Mouse (Mus musculus) CH12.LX (cell line): ENCODE results near the gene Sap18b. TPM values are rescaled to one million over a fixed set of nuclear protein-coding genes. Genes with fewer than 3 reads are reported as not detected.
A peak's percentile ranks its signal among the peaks of the same experiment; 100 is the strongest.

ENCODE experiments used
- DNase-seq: peaks from one replicate; pipeline ENCODE4 v3.0.0-alpha.2; 2013; ENCODE audit errors: extremely low read depth
- H3K27ac ChIP-seq: 2 replicates; pipeline ENCODE4 v1.5.1; 2012; ENCODE audit warnings: low read depth, mild to moderate bottlenecking, control low read depth, moderate library complexity; ENCODE audit not compliant: insufficient read depth
- H3K27me3 ChIP-seq: replicated peaks from 2 replicates; pipeline ENCODE3; 2012; ENCODE audit warnings: inconsistent platforms
- H3K36me3 ChIP-seq, 2 experiments: replicated peaks in 1 of 2; 2 replicates each; pipeline versions ENCODE3 to v1.6.1; 2012; ENCODE audit warnings: inconsistent platforms in 1 of 2, low read length in 1 of 2, mild to moderate bottlenecking in 1 of 2, mixed read lengths in 1 of 2, moderate library complexity in 1 of 2; ENCODE audit not compliant: control insufficient read depth in 1 of 2, insufficient read depth in 1 of 2
- H3K4me1 ChIP-seq, 2 experiments: 2 replicates each; pipeline ENCODE4 v1.6.1; 2012; ENCODE audit warnings: inconsistent platforms in 1 of 2, moderate library complexity in 1 of 2; ENCODE audit not compliant: insufficient read depth in 2 of 2, control insufficient read depth in 1 of 2
- H3K4me2 ChIP-seq: 2 replicates; pipeline ENCODE4 v1.6.1; 2012; ENCODE audit warnings: low read depth, mild to moderate bottlenecking, control low read depth; ENCODE audit not compliant: poor library complexity, insufficient read depth, severe bottlenecking
- H3K4me3 ChIP-seq, 3 experiments: fragments of 150-350 bp in 1 of 3; sonication (generic) in 1 of 3; replicated peaks in 1 of 3; 2 replicates each; pipeline versions ENCODE3 to v1.5.1; 2011 to 2012; ENCODE audit warnings: low read depth in 2 of 3, low read length in 2 of 3, mild to moderate bottlenecking in 2 of 3, moderate library complexity in 2 of 3, control low read depth in 1 of 3, improper control_type of control experiment in 1 of 3, inconsistent platforms in 1 of 3, mixed read lengths in 1 of 3; ENCODE audit not compliant: poor library complexity in 1 of 3
- H3K79me2 ChIP-seq: replicated peaks from 2 replicates; pipeline ENCODE4 v1.6.1; 2012; ENCODE audit warnings: mild to moderate bottlenecking, moderate library complexity; ENCODE audit not compliant: control insufficient read depth, poor library complexity, insufficient read depth, severe bottlenecking; ENCODE audit errors: extremely low read depth
- H3K9ac ChIP-seq: 2 replicates; pipeline ENCODE4 v1.6.1; 2012; ENCODE audit warnings: low read depth, mild to moderate bottlenecking, control low read depth, moderate library complexity; ENCODE audit not compliant: insufficient read depth
- H3K9me3 ChIP-seq: replicated peaks from 2 replicates; pipeline ENCODE3; 2012; ENCODE audit warnings: low read length, inconsistent platforms, mixed read lengths
- BHLHE40 ChIP-seq: IDR thresholded peaks from 2 replicates; pipeline ENCODE4 v1.6.1; 2011; ENCODE audit warnings: mild to moderate bottlenecking, low read depth, low read length, improper control_type of control experiment
- CHD1 ChIP-seq: IDR thresholded peaks from 2 replicates; pipeline ENCODE4 v1.6.1; 2012; ENCODE audit warnings: low read depth, low read length, improper control_type of control experiment, inconsistent platforms
- CHD2 ChIP-seq: IDR thresholded peaks from 2 replicates; pipeline ENCODE4 v1.6.1; 2011; ENCODE audit warnings: low read length, improper control_type of control experiment
- ELF1 ChIP-seq: IDR thresholded peaks from 2 replicates; pipeline ENCODE4 v1.6.1; 2014; ENCODE audit warnings: low read depth, mild to moderate bottlenecking, inconsistent platforms, low read length, improper control_type of control experiment
- ETS1 ChIP-seq: conservative IDR thresholded peaks from 2 replicates; pipeline ENCODE4 v1.6.1; 2012; ENCODE audit warnings: low read depth, mild to moderate bottlenecking, inconsistent platforms, low read length, improper control_type of control experiment, moderate library complexity
- GABPA ChIP-seq: IDR thresholded peaks from 2 replicates; pipeline ENCODE4 v1.6.1; 2012; ENCODE audit warnings: low read depth, low read length, improper control_type of control experiment, inconsistent platforms; ENCODE audit not compliant: insufficient replicate concordance
- IRF4 ChIP-seq: IDR thresholded peaks from 2 replicates; pipeline ENCODE4 v1.6.1; 2014; ENCODE audit warnings: low read depth, mild to moderate bottlenecking, inconsistent platforms, low read length, improper control_type of control experiment
- JUND ChIP-seq: conservative IDR thresholded peaks from 2 replicates; pipeline ENCODE4 v1.6.1; 2011; ENCODE audit warnings: low read depth, low read length, improper control_type of control experiment
- MAFK ChIP-seq: IDR thresholded peaks from 2 replicates; pipeline ENCODE4 v1.6.1; 2011; ENCODE audit warnings: low read length, improper control_type of control experiment; ENCODE audit not compliant: insufficient replicate concordance
- MAX ChIP-seq: IDR thresholded peaks from 2 replicates; pipeline ENCODE4 v1.6.1; 2011; ENCODE audit warnings: low read length, improper control_type of control experiment
- MAZ ChIP-seq: IDR thresholded peaks from 2 replicates; pipeline ENCODE4 v1.6.1; 2012; ENCODE audit warnings: low read depth, mild to moderate bottlenecking, inconsistent platforms, low read length, improper control_type of control experiment, moderate library complexity
- MEF2A ChIP-seq: IDR thresholded peaks from 2 replicates; pipeline ENCODE4 v1.6.1; 2014; ENCODE audit warnings: low read depth, mild to moderate bottlenecking, inconsistent platforms, low read length, improper control_type of control experiment, borderline replicate concordance
- MXI1 ChIP-seq: IDR thresholded peaks from 2 replicates; pipeline ENCODE4 v1.6.1; 2011; ENCODE audit warnings: mild to moderate bottlenecking, low read depth, low read length, improper control_type of control experiment
- NELFE ChIP-seq: IDR thresholded peaks from 2 replicates; pipeline ENCODE4 v1.6.1; 2011; ENCODE audit warnings: low read depth, low read length, improper control_type of control experiment
- NRF1 ChIP-seq: IDR thresholded peaks from 2 replicates; pipeline ENCODE4 v1.6.1; 2014; ENCODE audit warnings: low read depth, mild to moderate bottlenecking, inconsistent platforms, low read length, improper control_type of control experiment, moderate library complexity
- POLR2A ChIP-seq: IDR thresholded peaks from 2 replicates; pipeline ENCODE4 v1.6.1; 2011; ENCODE audit warnings: low read depth, mild to moderate bottlenecking, improper control_type of control experiment, low read length
- SIN3A ChIP-seq: IDR thresholded peaks from 2 replicates; pipeline ENCODE4 v1.6.1; 2012; ENCODE audit warnings: low read length, improper control_type of control experiment, inconsistent platforms
- SMC3 ChIP-seq: IDR thresholded peaks from 2 replicates; pipeline ENCODE4 v1.6.1; 2011; ENCODE audit warnings: low read depth, low read length, improper control_type of control experiment
- TBP ChIP-seq: conservative IDR thresholded peaks from 2 replicates; pipeline ENCODE4 v1.6.1; 2011; ENCODE audit warnings: low read depth, low read length, improper control_type of control experiment
- TCF12 ChIP-seq: IDR thresholded peaks from 2 replicates; pipeline ENCODE4 v1.6.1; 2014; ENCODE audit warnings: low read depth, mild to moderate bottlenecking, inconsistent platforms, low read length, improper control_type of control experiment
- UBTF ChIP-seq: IDR thresholded peaks from 2 replicates; pipeline ENCODE4 v1.6.1; 2012; ENCODE audit warnings: low read depth, mild to moderate bottlenecking, inconsistent platforms, low read length, improper control_type of control experiment, moderate library complexity
- USF1 ChIP-seq: IDR thresholded peaks from 2 replicates; pipeline ENCODE4 v1.6.1; 2014; ENCODE audit warnings: low read depth, mild to moderate bottlenecking, inconsistent platforms, low read length, improper control_type of control experiment
- ZNF384 ChIP-seq: IDR thresholded peaks from 2 replicates; pipeline ENCODE4 v1.6.1; 2012; ENCODE audit warnings: low read depth, low read length, improper control_type of control experiment, inconsistent platforms
- dilution Hi-C: fragments of 300-500 bp; cut with MboI; formaldehyde crosslinking; loops from 2 replicates; pipeline ENCODE4 v1.14.3; 2020; ENCODE audit warnings: low sequenced_read_pairs; ENCODE audit not compliant: extremely low pct_unique_long_range_greater_than_20kb, extremely low pct_ligation_motif_present
- in situ Hi-C: fragments of 300-500 bp; cut with MboI; formaldehyde crosslinking; loops from 3 replicates; pipeline ENCODE4 v1.14.3; 2019; ENCODE audit warnings: low sequenced_read_pairs, low pct_ligation_motif_present, low pct_unique_long_range_greater_than_20kb, mixed read lengths
- polyA plus RNA-seq: library from polyadenylated mRNA; unstranded; fragments of >175 nt; gene quantifications from 2 replicates; pipeline ENCODE4 v1.2.1, GENCODE M21; 2012; ENCODE audit warnings: low read depth; ENCODE audit not compliant: insufficient read length
- total RNA-seq, 2 experiments: library from RNA; depleted of rRNA; stranded (reverse); fragments of 300-350 nt in 1 of 2; fragments of >200 nt in 1 of 2; gene quantifications; 2 replicates each; pipeline ENCODE4 v1.2.3; 2012 to 2014

Sap18b gene
- total and polyA plus RNA-seq, 3 experiments, result 141 to 355 (median 305) TPM

DNA sequence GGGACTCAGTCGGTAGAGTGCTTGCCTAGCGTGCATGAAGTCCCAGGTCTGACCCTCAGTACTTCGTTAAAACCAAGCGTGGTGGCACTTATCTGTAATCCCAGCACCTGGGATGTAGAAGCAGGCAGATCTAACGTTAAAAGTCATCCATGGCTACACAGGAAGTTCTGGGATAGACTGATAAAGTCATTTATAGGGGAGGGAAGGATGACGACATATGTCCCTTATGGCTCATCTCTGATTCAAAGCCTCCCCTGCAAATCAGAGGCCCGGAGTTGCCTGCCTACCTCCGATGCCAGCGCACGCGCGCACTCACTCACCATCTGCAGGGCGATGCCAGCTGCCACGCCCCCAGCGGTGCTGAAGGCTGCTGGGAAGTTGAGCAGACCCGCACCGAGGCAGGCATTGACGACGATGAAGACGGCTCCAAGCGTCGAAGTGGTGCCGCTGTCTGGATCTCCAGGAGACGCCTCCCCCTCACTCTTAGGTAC lies 23.0 kb downstream of the Sap18b start:
- Histone ChIP-seq H3K4me2 (no peak overlapping the region), H3K9ac (no peak overlapping the region), H3K4me3 (no peak overlapping the region), H3K79me2 (peaks cover 3% of the 10 kb centered on the region; the same call in 1 of the 2 replicates), H3K27me3 (no peaks in the 10 kb centered on the region), H3K4me1 (peaks cover 10 to 21% of the 10 kb centered on the region in 2 experiments), H3K27ac (no peak overlapping the region), H3K36me3 (peaks cover 48 to 66% of the 10 kb centered on the region in 2 experiments), H3K9me3 (no peaks in the 10 kb centered on the region)
- dilution Hi-C loops (no loop called here), in situ Hi-C loops (no loop called here)
- DNase-seq, result no peak
- no peak for TF ChIP-seq MAX
- TF ChIP-seq MXI1, result no peak
- TF ChIP-seq SMC3, result no peak
- TF ChIP-seq NELFE, result no peak
- TF ChIP-seq UBTF, result no peak
- TF ChIP-seq IRF4, result no peak
- no peak for TF ChIP-seq JUND
- TF ChIP-seq CHD2, result no peak
- TF ChIP-seq GABPA, result no peak
- no peak for TF ChIP-seq BHLHE40
- TF ChIP-seq TBP, result no peak
- TF ChIP-seq POLR2A, result no peak
- TF ChIP-seq USF1, result no peak

DNA sequence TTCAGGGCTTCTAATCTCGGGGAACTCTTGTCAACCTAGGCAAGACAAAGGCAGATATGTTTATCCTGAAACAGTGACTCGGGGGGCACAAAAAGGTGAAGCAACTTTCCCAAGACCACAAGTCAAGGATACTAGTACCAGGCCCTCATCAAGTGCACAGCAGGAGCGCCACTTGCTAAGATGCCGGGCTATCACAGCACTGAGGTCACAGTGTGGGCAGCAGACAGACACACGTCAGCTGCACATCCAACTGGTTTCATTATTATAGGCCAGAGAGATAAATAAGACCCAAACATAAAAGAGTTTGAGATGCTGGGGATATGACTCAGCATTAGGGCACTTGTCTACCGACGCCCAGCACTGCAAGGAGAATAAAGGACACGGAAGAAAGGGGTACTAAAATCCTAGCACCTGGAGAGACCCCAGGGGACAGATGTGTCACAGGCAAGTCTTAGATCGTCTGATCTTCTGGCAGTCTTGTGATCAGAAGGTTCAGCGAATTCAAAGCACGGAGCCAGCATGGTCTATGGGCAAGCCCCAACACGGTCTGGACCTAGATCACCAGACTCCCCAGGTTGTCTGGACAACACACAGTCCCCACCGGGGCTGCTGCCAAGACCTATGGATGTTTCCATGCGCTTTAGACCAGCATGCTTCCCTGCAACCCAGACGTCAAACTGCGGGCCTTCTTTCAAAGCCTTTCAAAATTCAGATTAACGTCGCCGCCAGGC lies 23.8 kb downstream of the Sap18b start:
- no peak for DNase-seq
- no peak overlapping the region for H3K4me2 ChIP-seq
- TF ChIP-seq MAFK, result peak; percentile 17; the same call in 1 of the 2 replicates
- peak; percentile 57; the same call in 1 of the 2 replicates for TF ChIP-seq BHLHE40
- TF ChIP-seq TCF12, result 0 out of 2 replicates have a peak, but pooled peaks have one; percentile 23
- no peak for TF ChIP-seq SIN3A
- TF ChIP-seq MEF2A, result 0 out of 2 replicates have a peak, but pooled peaks have one; percentile 11
- TF ChIP-seq IRF4, result peak; percentile 37; the same call in 1 of the 2 replicates
- 0 out of 2 replicates have a peak, but pooled peaks have one; percentile 35 for TF ChIP-seq CHD1
- no peak for TF ChIP-seq MAZ
- TF ChIP-seq ELF1, result 0 out of 2 replicates have a peak, but pooled peaks have one; percentile 16
- peak; percentile 44; the same call in 1 of the 2 replicates for TF ChIP-seq ETS1
- TF ChIP-seq NRF1, result no peak
- no peak for TF ChIP-seq ZNF384
- no peak overlapping the region for H3K9ac ChIP-seq
- in situ Hi-C loops, result no loop called here
- dilution Hi-C loops, result no loop called here
- peak overlapping the region; percentile 55 for H3K27ac ChIP-seq
- peaks cover 40 to 58% of the 10 kb centered on the region in 2 experiments for H3K36me3 ChIP-seq
- peak overlapping the region in 1 of 3 experiments; percentile 13 for H3K4me3 ChIP-seq
- peaks cover 10 to 26% of the 10 kb centered on the region in 2 experiments for H3K4me1 ChIP-seq
- H3K27me3 ChIP-seq, result no peaks in the 10 kb centered on the region
- H3K9me3 ChIP-seq, result no peaks in the 10 kb centered on the region
- peaks cover 3% of the 10 kb centered on the region; the same call in 1 of the 2 replicates for H3K79me2 ChIP-seq
